22 mouse cellular contexts compared by ENCODE assay signal in genomic region chr9:25260411-25260810, GRCm38 (mm10). TPM values are rescaled to one million over a fixed set of nuclear protein-coding genes. Genes with fewer than 3 reads are reported as not detected.
DNase-seq lines count a peak whose midpoint lies in the region; ATAC-seq and TF ChIP-seq lines count a peak whose summit lies in the region.
"Had no signal": no experiment of that assay in that cellular context is flagged by ENCODE, and none has a peak within 500 bp of the region (broad histone marks: within the 10 kb centered on the region; RNA-seq: fewer than 3 reads in every experiment).

No protein-coding gene starts in this region.

- ATAC-seq in megakaryocyte, adult 5-6 weeks (ENCODE audit: poor library complexity, severe bottlenecking): no peak
- 0 out of 2 replicates have a peak, but pooled peaks have one; percentile 39 for ATAC-seq in midbrain, embryonic 16.5 days
- no peak for ATAC-seq in midbrain, postnatal 0 days (ENCODE audit: low FRiP score)
- ATAC-seq: forebrain, embryonic 13.5 days; forebrain, embryonic 15.5 days; Patski had no signal

- peak; percentile 86 for DNase-seq in heart, adult 11 months
- DNase-seq in heart, postnatal 14 days: no peak
- DNase-seq in midbrain, postnatal 0 days (ENCODE audit: low spot score): no peak
- DNase-seq: adrenal gland, adult 8-10 months; adrenal gland, postnatal 14 days; adrenal gland, postnatal 36 days; B cell, adult 2 months; cerebellum, adult 11-12 months; cerebellum, adult 2 months; cerebellum, adult 9-10 months; cerebellum, postnatal 10 days; cerebellum, postnatal 25 days had no signal

- TF ChIP-seq CTCF in midbrain, postnatal 0 days (IDR thresholded peaks at IDR 0.05): no peak

- H3K27me3 ChIP-seq in megakaryocyte, embryonic 14.5 days (replicated peaks): no peaks in the 10 kb centered on the region
- H3K27me3 ChIP-seq in midbrain, embryonic 16.5 days (ENCODE audit: control insufficient read depth, insufficient read depth, low read depth, low read length): no peaks in the 10 kb centered on the region
- no peaks in the 10 kb centered on the region for H3K27me3 ChIP-seq in midbrain, postnatal 0 days (ENCODE audit: insufficient read depth, low read length)
- H3K27me3 ChIP-seq: CH12.LX; embryonic facial prominence, embryonic 12.5 days; forebrain, embryonic 13.5 days; forebrain, embryonic 15.5 days; Patski had no signal

- H3K9ac ChIP-seq in midbrain, embryonic 16.5 days (ENCODE audit: low read depth, low read length): no peak overlapping the region
- H3K9ac ChIP-seq in midbrain, postnatal 0 days (replicated peaks; ENCODE audit: low read length, poor library complexity, severe bottlenecking): no peak overlapping the region
- H3K9ac ChIP-seq: embryonic facial prominence, embryonic 12.5 days; forebrain, embryonic 13.5 days; forebrain, embryonic 15.5 days had no signal

- WGBS in midbrain, embryonic 16.5 days: 88% methylated on average over 3 of the region's 3 CpGs
- 90% methylated on average over 3 of the region's 3 CpGs for WGBS in midbrain, postnatal 0 days

- intact Hi-C loops in heart, postnatal 14 days (cut with DNase I): no loop called here

- H3K4me1 ChIP-seq in megakaryocyte, embryonic 14.5 days: peaks cover 40% of the 10 kb centered on the region
- peaks cover 5% of the 10 kb centered on the region for H3K4me1 ChIP-seq in midbrain, embryonic 16.5 days (ENCODE audit: control insufficient read depth, insufficient read depth, low read length)
- H3K4me1 ChIP-seq in midbrain, postnatal 0 days (ENCODE audit: insufficient read depth, low read length): no peaks in the 10 kb centered on the region
- H3K4me1 ChIP-seq: embryonic facial prominence, embryonic 12.5 days had no signal

- no peaks in the 10 kb centered on the region for H3K9me3 ChIP-seq in megakaryocyte, embryonic 14.5 days
- H3K9me3 ChIP-seq in midbrain, embryonic 16.5 days (replicated peaks; ENCODE audit: control insufficient read depth, low read length, poor library complexity, severe bottlenecking): no peaks in the 10 kb centered on the region
- no peaks in the 10 kb centered on the region for H3K9me3 ChIP-seq in midbrain, postnatal 0 days (ENCODE audit: low read length)
- H3K9me3 ChIP-seq: embryonic facial prominence, embryonic 10.5 days; embryonic facial prominence, embryonic 12.5 days; forebrain, embryonic 13.5 days; forebrain, embryonic 15.5 days; G1E had no signal

- no peak overlapping the region for H3K4me2 ChIP-seq in midbrain, embryonic 16.5 days (ENCODE audit: low read length)
- H3K4me2 ChIP-seq in midbrain, postnatal 0 days (ENCODE audit: low read depth, low read length, poor library complexity, severe bottlenecking): no peak overlapping the region
- H3K4me2 ChIP-seq: embryonic facial prominence, embryonic 12.5 days; forebrain, embryonic 13.5 days; forebrain, embryonic 15.5 days had no signal

- peaks cover 16% of the 10 kb centered on the region for H3K36me3 ChIP-seq in megakaryocyte, embryonic 14.5 days (replicated peaks; ENCODE audit: low read length)
- H3K36me3 ChIP-seq in midbrain, embryonic 16.5 days (ENCODE audit: control insufficient read depth, insufficient read depth, low read length): 0 out of 2 replicates have a peak, but pooled peaks cover 3% of the 10 kb centered on the region
- no peaks in the 10 kb centered on the region for H3K36me3 ChIP-seq in midbrain, postnatal 0 days (ENCODE audit: insufficient read depth, low read length)
- H3K36me3 ChIP-seq: embryonic facial prominence, embryonic 12.5 days had no signal

- no peak overlapping the region for H3K27ac ChIP-seq in midbrain, embryonic 16.5 days (ENCODE audit: low read length)
- H3K27ac ChIP-seq in midbrain, postnatal 0 days (ENCODE audit: low read depth, low read length): no peak overlapping the region
- H3K27ac ChIP-seq: embryonic facial prominence, embryonic 10.5 days; embryonic facial prominence, embryonic 12.5 days; forebrain, embryonic 13.5 days; forebrain, embryonic 15.5 days had no signal

- H3K4me3 ChIP-seq in megakaryocyte, embryonic 14.5 days (replicated peaks): peak overlapping the region; percentile 50
- no peak overlapping the region for H3K4me3 ChIP-seq in midbrain, embryonic 16.5 days (ENCODE audit: low read depth, low read length)
- no peak overlapping the region for H3K4me3 ChIP-seq in midbrain, postnatal 0 days (ENCODE audit: low read depth, low read length)
- H3K4me3 ChIP-seq: embryonic facial prominence, embryonic 10.5 days; embryonic facial prominence, embryonic 12.5 days; forebrain, embryonic 13.5 days; forebrain, embryonic 15.5 days had no signal

RNA-seq across cellular contexts. Expression of gene Sept7, which starts 8.2 kb away (rescaled TPM):
- total RNA-seq in heart, postnatal 14 days (2021): 100 to 1,000 TPM; 119 to 127 TPM
- polyA plus RNA-seq in megakaryocyte, embryonic 14.5 days (2012; ENCODE audit: insufficient read depth, low replicate concordance): 2.4 and 7.2 TPM in 2 replicates
- total RNA-seq in megakaryocyte, adult 5-6 weeks (2015): 213 and 245 TPM in 2 replicates
- 337 and 347 TPM in 2 replicates for total RNA-seq in megakaryocyte, adult 5-6 weeks (2017)
- polyA plus RNA-seq in midbrain, embryonic 16.5 days (2015; fragmentation: Nextera tagmentation; extraction: Ambion mirVana): 247 and 251 TPM in 2 replicates
- 137 and 168 TPM in 2 replicates for total RNA-seq in midbrain, postnatal 0 days (2014; rRNA removed)
- 249 TPM in 2 replicates for polyA plus RNA-seq in midbrain, postnatal 0 days (2015; fragmentation: Nextera tagmentation; extraction: Ambion mirVana)
